Mouse (Mus musculus): ENCODE data around the gene Gm28230. TPM values are rescaled to one million over a fixed set of nuclear protein-coding genes. Genes with fewer than 3 reads are reported as not detected.

The Gm28230 gene
- total RNA-seq, 1 experiment, result 0.22 TPM

DNA sequence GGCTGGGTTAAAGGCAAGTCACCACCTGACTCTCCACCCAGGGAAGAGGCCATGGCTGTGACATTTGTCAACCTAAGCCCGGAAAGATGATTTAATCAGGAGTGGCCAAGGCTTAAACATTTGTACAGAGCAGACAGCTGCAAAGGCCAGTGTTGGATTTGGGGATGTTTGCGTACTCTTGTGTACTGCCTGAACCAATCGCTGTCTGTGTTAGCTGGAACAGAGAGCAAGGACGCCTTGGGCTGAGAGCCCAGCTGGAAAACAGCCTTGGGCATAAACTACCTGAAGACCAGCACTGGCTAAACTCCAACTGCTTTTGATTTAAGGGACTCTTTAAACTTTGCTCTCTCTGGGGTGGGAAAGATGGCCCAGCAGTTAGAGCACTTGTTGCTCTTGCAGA is 17.9 kb upstream of the Gm28230 start:
- TF ChIP-seq CHD2 (IDR thresholded peaks at IDR 0.05; ENCODE audit: low read depth, low read length) (no peak), ZNF384 (IDR thresholded peaks at IDR 0.05; ENCODE audit: low read depth, low read length) (no peak), MAFK (IDR thresholded peaks at IDR 0.05; ENCODE audit: insufficient read depth, low read depth, low read length) (no peak), ZC3H11A (IDR thresholded peaks at IDR 0.05; ENCODE audit: borderline replicate concordance, low read depth, low read length) (no peak), HCFC1 (IDR thresholded peaks at IDR 0.05; ENCODE audit: borderline replicate concordance, insufficient read depth, low read length) (no peak)
- Histone ChIP-seq H3K4me3 (ENCODE audit: insufficient read depth in 1 of 2, low read depth in 1 of 2, low read length in 2 of 2, poor library complexity in 1 of 2, severe bottlenecking in 1 of 2) (no peak overlapping the region), H3K27ac (ENCODE audit: insufficient read depth, low read depth, low read length, poor library complexity, severe bottlenecking) (no peak overlapping the region), H3K4me1 (ENCODE audit: control insufficient read depth in 2 of 2, insufficient read depth in 2 of 2, low read length in 2 of 2, poor library complexity in 1 of 2) (peaks cover 0 to 7% of the 10 kb centered on the region in 2 experiments; a peak in 1 of 4 replicates), H3K36me3 (ENCODE audit: control insufficient read depth, insufficient read depth, low read length, poor library complexity, severe bottlenecking) (no peaks in the 10 kb centered on the region), H3K9ac (ENCODE audit: insufficient read depth, low read depth, low read length, poor library complexity, severe bottlenecking) (no peak overlapping the region), H3K9me3 (ENCODE audit: control insufficient read depth, insufficient read depth, low read depth, low read length) (no peaks in the 10 kb centered on the region)
- DNase-seq (ENCODE audit: low read depth, low spot score), result no peak
- in situ Hi-C loops (cut with MboI; ENCODE audit: low sequenced_read_pairs in 2 of 2, unreplicated experiment in 2 of 2), result loop anchor here (25.0 kb wide), 2 partner anchors 604 to 879 kb away; no protein-coding TSS in a partner anchor

DNA sequence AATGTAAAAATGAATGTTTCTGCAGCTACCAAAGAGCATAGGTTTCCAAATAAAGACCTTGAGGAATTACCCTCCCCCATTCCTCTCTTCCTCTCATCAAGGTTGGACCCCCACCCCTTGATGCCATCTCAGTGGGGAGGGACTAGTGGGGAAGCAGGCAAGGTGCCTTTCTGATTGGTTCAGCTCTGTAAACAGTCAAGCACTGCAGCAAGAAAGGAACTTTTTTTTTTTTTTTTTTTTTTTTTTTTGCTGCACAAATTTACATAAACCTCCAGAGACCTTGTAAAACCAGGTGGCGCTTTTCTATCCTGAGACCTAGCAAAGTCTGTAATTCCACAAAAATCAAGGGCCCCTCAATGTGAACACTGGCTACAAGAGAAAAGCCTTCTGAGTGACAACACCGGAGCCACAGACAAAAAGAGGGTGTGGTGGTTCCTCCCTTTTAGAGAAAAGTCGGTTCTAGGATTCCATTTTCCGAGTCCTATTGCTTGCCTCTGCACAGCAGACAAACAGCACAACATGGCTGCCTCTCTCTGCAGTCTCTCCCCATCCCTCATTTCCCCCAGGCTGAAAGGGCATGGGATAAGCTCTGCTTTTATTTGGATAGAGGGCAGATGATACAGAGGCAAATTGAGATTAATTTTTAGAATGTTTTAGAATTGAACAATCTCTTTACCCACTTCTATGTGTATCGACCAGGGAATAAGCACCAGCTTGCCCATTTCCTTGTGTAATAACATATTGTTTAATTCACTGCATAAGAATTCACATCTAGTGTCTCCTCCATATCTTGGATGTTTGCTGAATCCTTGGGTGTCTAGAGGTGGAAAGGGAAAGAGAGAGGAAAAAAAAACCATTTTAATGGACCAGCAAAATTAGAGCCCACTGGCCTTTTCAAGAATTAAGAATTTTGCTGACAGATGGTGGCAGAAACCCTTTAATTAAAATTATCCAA is 16.8 kb upstream of the Gm28230 start:
- in situ Hi-C loops (cut with MboI; ENCODE audit: low sequenced_read_pairs in 2 of 2, unreplicated experiment in 2 of 2), result loop anchor here (10.0 to 25.0 kb wide), 4 partner anchors 345 to 878 kb away; no protein-coding TSS in a partner anchor
- no peaks in the 10 kb centered on the region for H3K9me3 ChIP-seq (ENCODE audit: control insufficient read depth, insufficient read depth, low read depth, low read length)
- no peak overlapping the region for H3K9ac ChIP-seq (ENCODE audit: insufficient read depth, low read depth, low read length, poor library complexity, severe bottlenecking)
- no peak overlapping the region for H3K27ac ChIP-seq (ENCODE audit: insufficient read depth, low read depth, low read length, poor library complexity, severe bottlenecking)
- DNase-seq (ENCODE audit: low read depth, low spot score), result no peak
- H3K4me1 ChIP-seq (ENCODE audit: control insufficient read depth in 2 of 2, insufficient read depth in 2 of 2, low read length in 2 of 2, poor library complexity in 1 of 2), result peaks cover 0 to 4% of the 10 kb centered on the region in 2 experiments; a peak in 1 of 4 replicates
- no peak overlapping the region for H3K4me3 ChIP-seq (ENCODE audit: insufficient read depth in 1 of 2, low read depth in 1 of 2, low read length in 2 of 2, poor library complexity in 1 of 2, severe bottlenecking in 1 of 2)
- H3K36me3 ChIP-seq (ENCODE audit: control insufficient read depth, insufficient read depth, low read length, poor library complexity, severe bottlenecking), result no peaks in the 10 kb centered on the region
- TF ChIP-seq ZC3H11A (IDR thresholded peaks at IDR 0.05; ENCODE audit: borderline replicate concordance, low read depth, low read length), result no peak
- peak; percentile 73 for TF ChIP-seq ZNF384 (IDR thresholded peaks at IDR 0.05; ENCODE audit: low read depth, low read length)

DNA sequence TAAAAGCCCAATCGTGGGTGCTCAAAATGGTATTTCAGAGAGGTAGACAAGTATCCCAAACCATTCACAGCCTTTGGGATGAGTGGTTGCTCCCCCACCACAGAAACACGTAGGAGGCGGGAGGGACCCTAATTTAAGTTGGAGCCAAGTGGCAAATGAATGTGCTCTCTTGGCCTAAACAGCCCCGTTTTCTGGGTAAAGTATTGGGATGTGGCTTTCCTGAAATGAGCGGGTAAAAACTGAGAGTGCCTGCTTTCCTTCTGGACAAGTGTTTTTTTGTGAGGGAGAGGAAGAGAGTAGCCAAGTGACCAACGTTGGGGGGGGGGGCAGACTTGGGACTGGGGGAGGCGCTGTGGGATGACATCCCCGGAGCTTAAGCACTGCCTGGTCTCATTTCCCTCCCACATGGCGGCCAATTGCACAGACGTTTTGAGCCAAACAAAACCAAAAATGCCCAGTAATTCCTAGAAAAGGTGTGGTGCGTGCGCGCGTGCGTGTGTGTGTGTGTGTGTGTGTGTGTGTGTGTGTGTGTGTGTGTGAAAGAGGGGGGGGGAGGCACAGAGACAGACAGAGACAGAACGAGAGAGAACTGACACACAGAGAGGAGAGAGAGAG is 15.5 kb upstream of the Gm28230 start:
- no peak overlapping the region for H3K9ac ChIP-seq (ENCODE audit: insufficient read depth, low read depth, low read length, poor library complexity, severe bottlenecking)
- H3K36me3 ChIP-seq (ENCODE audit: control insufficient read depth, insufficient read depth, low read length, poor library complexity, severe bottlenecking), result no peaks in the 10 kb centered on the region
- no peak overlapping the region for H3K4me3 ChIP-seq (ENCODE audit: insufficient read depth in 1 of 2, low read depth in 1 of 2, low read length in 2 of 2, poor library complexity in 1 of 2, severe bottlenecking in 1 of 2)
- in situ Hi-C loops (cut with MboI; ENCODE audit: low sequenced_read_pairs in 2 of 2, unreplicated experiment in 2 of 2), result loop anchor here (10.0 to 25.0 kb wide), 4 partner anchors 344 to 876 kb away; no protein-coding TSS in a partner anchor
- H3K4me1 ChIP-seq (ENCODE audit: control insufficient read depth in 2 of 2, insufficient read depth in 2 of 2, low read length in 2 of 2, poor library complexity in 1 of 2), result peaks cover 0 to 2% of the 10 kb centered on the region in 2 experiments; a peak in 1 of 4 replicates
- no peaks in the 10 kb centered on the region for H3K9me3 ChIP-seq (ENCODE audit: control insufficient read depth, insufficient read depth, low read depth, low read length)
- no peak overlapping the region for H3K27ac ChIP-seq (ENCODE audit: insufficient read depth, low read depth, low read length, poor library complexity, severe bottlenecking)
- TF ChIP-seq CHD2 (IDR thresholded peaks at IDR 0.05; ENCODE audit: low read depth, low read length), result no peak
- no peak for TF ChIP-seq HCFC1 (IDR thresholded peaks at IDR 0.05; ENCODE audit: borderline replicate concordance, insufficient read depth, low read length)
- no peak for TF ChIP-seq ZC3H11A (IDR thresholded peaks at IDR 0.05; ENCODE audit: borderline replicate concordance, low read depth, low read length)
- no peak for TF ChIP-seq MAFK (IDR thresholded peaks at IDR 0.05; ENCODE audit: insufficient read depth, low read depth, low read length)
- no peak for TF ChIP-seq ZNF384 (IDR thresholded peaks at IDR 0.05; ENCODE audit: low read depth, low read length)
- no peak for DNase-seq (ENCODE audit: low read depth, low spot score)

GRCm38 (mm10) chr2:74711721-74712621 is 14.6 kb upstream of the Gm28230 start, which contains the start of the genes Hoxd3 and Hoxd4:
Gene Hoxd3, plus strand, starts transcription at chr2:74711927.
Gene Hoxd4, plus strand, starts transcription at chr2:74711929.
- TF ChIP-seq HCFC1 (IDR thresholded peaks at IDR 0.05; ENCODE audit: borderline replicate concordance, insufficient read depth, low read length), result no peak
- no peak for TF ChIP-seq MAFK (IDR thresholded peaks at IDR 0.05; ENCODE audit: insufficient read depth, low read depth, low read length)
- TF ChIP-seq ZC3H11A (IDR thresholded peaks at IDR 0.05; ENCODE audit: borderline replicate concordance, low read depth, low read length), result no peak
- no peak for TF ChIP-seq CHD2 (IDR thresholded peaks at IDR 0.05; ENCODE audit: low read depth, low read length)
- no peak for TF ChIP-seq ZNF384 (IDR thresholded peaks at IDR 0.05; ENCODE audit: low read depth, low read length)
- Histone ChIP-seq H3K9me3 (ENCODE audit: control insufficient read depth, insufficient read depth, low read depth, low read length) (no peaks in the 10 kb centered on the region), H3K36me3 (ENCODE audit: control insufficient read depth, insufficient read depth, low read length, poor library complexity, severe bottlenecking) (no peaks in the 10 kb centered on the region), H3K4me3 (ENCODE audit: insufficient read depth in 1 of 2, low read depth in 1 of 2, low read length in 2 of 2, poor library complexity in 1 of 2, severe bottlenecking in 1 of 2) (peak within 1 kb of the TSS; percentile 46 to 52), H3K9ac (ENCODE audit: insufficient read depth, low read depth, low read length, poor library complexity, severe bottlenecking) (no peak within 1 kb of the TSS), H3K27ac (ENCODE audit: insufficient read depth, low read depth, low read length, poor library complexity, severe bottlenecking) (no peak within 1 kb of the TSS), H3K4me1 (ENCODE audit: control insufficient read depth in 2 of 2, insufficient read depth in 2 of 2, low read length in 2 of 2, poor library complexity in 1 of 2) (peaks cover 0 to 2% of the 10 kb centered on the region in 2 experiments; a peak in 1 of 4 replicates)
- in situ Hi-C loops (cut with MboI; ENCODE audit: low sequenced_read_pairs in 2 of 2, unreplicated experiment in 2 of 2), result loop anchor here (10.0 to 25.0 kb wide), 4 partner anchors 343 to 875 kb away; no protein-coding TSS in a partner anchor
- DNase-seq (ENCODE audit: low read depth, low spot score), result no peak

Data from ES-E14 (cell line).